Mouse (Mus musculus) liver, embryonic 14.5 days (tissue): ENCODE data around the gene Anks4b.

ENCODE experiments used
- CTCF ChIP-seq: IDR thresholded peaks from 2 replicates; pipeline ENCODE4 v1.5.1; 2016; ENCODE audit warnings: antibody characterized with exemption, low read depth, control low read depth
- EP300 ChIP-seq: IDR thresholded peaks from 2 replicates; pipeline ENCODE4 v1.6.1; 2016; ENCODE audit warnings: antibody characterized with exemption, low read depth

GRCm38 (mm10) chr7:120142743-120143142 lies 30.9 kb upstream of the Anks4b start:
- TF ChIP-seq CTCF = no peak
- TF ChIP-seq EP300 = no peak
